Mouse (Mus musculus) E14TG2a.4 (cell line): ENCODE results near the gene Sh2d6.

Source experiments
- CTCF ChIP-seq: conservative IDR thresholded peaks from 2 replicates; pipeline ENCODE4 v1.5.1; 2014; ENCODE audit warnings: low read length
- NANOG ChIP-seq: IDR thresholded peaks from 2 replicates; pipeline ENCODE4 v1.6.1; 2014; ENCODE audit warnings: borderline replicate concordance, low read length, mixed read lengths

DNA sequence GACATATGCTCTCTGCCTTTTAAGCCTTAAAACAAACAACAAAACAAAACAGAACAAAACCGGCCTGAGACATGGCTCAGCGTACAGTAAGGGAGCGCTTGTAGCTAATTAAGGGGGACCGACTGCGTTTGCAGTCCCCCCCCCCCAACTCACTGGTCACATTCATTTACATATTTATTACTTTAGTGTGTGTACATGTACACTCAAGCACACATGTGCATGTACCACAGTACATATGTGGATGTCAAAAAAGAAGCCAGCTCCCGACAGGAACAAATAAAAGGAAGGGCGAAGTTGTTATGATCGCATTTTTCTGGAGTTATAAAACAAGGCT is 31.5 kb upstream of the Sh2d6 start:
- TF ChIP-seq CTCF (no peak), NANOG (no peak)
